Mouse (Mus musculus) erythroblast, embryonic 14.5 days (primary cell): ENCODE results near the gene Fbxw22.
"Not testable (repeated sequence)": the region's sequence is repeated elsewhere in the genome, so short reads cannot be mapped to it uniquely, and the experiment has no call there.

ENCODE experiments used
- GATA1 ChIP-seq: IDR thresholded peaks from 2 replicates; pipeline ENCODE4 v1.6.1; 2012; ENCODE audit warnings: low read length, inconsistent platforms, mixed read lengths
- TAL1 ChIP-seq: IDR thresholded peaks from 3 replicates; pipeline ENCODE4 v1.6.1; 2012; ENCODE audit warnings: low read length, inconsistent platforms, mixed read lengths

DNA sequence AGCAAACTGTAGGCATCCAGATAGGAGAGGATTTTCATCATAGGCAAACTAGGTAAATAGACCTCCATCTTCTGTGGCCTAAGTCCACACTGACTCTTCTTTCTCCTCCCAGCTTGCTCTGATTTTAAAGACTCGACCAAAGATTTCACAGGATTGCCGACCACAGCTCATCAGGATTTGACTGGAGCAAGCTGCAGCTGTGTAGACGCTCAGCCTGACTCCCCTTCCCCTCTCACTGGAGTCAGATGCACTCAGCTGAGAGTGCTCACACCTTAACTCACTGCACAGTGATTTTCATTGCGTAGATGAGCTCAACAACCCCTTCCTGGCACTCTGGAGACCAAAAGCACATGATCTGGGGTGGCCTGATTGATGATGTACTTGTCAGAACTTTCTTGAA is at the start of gene Fbxw22:
- TF ChIP-seq TAL1, GATA1: not testable (repeated sequence)
